Mouse (Mus musculus) neural tube, embryonic 10.5 days (tissue): ENCODE results near the gene Setd1a.
A peak's percentile ranks its signal among the peaks of the same experiment; 100 is the strongest.

Experiments used
- DNase-seq: peaks from one replicate; pipeline ENCODE4 v3.0.0-alpha.2; 2017; ENCODE audit warnings: low spot score; ENCODE audit errors: extremely low spot score

Gene Setd1a

GRCm38 (mm10) chr7:127799211-127799610, 22.7 kb downstream of the Setd1a start:
- no peak for DNase-seq

DNA sequence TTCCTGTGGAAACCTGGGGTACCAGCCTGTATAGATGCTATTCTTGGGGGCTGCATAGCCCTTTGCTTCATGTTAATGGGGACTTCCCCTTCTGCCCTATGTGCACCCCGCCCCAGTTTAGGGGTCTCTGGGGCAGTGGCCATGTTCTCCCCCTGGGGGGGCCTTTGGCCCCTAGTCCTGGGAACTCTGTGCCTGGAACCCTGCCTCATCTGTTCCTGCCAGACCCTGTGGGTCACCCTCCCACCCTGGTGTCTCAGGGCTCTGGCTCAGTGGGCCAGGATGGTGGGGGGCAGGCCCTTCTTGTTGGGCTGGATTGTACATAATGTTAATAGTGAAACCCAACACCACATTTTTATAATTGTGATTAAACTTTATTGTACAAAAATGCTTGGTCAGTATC, 23.3 kb downstream of the Setd1a start:
- DNase-seq: no peak

DNA sequence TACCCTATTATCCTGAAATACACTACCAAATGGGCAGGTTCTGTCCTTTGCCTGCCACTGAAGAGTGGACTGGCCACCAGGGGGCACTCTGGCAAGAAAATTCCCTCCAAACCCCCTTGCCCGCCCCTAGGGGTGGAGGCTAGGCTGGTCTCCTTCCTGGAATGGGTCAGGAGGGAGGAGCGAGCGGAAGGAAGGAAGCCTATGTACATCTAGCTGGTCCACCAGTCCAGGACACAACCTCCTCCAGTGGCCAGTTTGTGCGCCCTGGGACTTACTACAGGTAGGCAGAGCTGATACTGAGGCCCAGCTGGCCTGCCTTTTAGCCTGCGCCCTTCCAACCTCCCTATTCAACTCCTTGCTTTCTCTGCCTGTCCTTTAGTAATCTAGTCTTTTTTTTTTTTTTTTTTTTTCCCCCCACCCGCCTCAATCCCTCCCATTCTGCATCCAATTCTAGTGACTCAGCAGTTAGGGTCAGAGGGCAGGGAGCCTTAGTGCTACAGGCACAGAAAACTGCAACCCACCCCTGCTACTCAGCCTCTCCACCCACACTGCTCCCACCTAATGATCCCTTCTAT, 24.1 kb downstream of the Setd1a start, which contains the start of gene Hsd3b7:
TSS of gene Hsd3b7 (plus strand) at position 170 of the 575 bp plus-strand sequence.
- peak; percentile 91 for DNase-seq

DNA sequence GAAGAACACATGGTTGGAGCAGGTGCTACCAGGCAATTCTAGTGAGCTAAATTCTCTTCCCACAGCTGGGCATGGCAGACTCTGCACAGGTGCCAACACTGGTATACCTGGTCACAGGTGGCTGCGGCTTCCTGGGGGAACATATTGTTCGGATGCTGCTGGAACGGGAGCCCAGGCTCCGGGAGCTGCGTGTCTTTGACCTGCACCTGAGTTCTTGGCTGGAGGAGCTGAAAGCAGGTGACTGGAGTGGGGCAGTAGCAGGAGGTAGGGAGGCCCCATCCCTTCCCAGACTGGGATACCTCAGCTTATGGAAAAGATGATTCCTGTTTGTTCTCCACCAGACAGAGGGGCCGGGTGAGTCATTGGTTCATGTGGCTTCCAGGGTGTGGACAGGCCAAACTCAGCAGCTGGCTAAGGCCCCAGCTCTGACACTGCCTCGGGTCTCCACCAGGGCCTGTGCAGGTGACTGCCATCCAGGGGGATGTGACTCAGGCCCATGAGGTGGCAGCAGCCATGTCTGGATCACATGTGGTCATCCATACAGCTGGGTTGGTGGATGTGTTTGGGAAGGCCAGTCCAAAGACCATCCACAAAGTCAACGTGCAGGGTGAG, 24.6 kb downstream of the Setd1a start:
- DNase-seq: no peak

DNA sequence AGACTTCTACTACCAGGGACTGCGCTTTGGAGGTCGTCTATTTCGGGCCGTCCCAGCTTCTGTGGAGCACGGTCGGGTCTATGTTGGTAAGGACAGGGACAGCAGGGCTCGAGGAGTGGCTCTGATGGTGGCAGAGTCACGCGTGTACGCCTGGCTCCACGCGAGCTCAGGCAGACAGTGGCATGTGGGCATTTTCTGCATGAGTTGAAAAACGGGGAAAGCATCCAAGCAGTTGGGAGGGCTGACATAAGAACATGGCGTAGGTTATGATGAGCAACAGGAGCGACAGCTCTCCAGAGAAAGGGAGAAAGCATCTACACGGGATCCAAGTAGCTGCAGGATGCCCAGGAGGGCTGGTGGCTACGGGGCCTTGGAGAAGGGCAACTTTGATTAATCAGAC, 25.8 kb downstream of the Setd1a start:
- no peak for DNase-seq

DNA sequence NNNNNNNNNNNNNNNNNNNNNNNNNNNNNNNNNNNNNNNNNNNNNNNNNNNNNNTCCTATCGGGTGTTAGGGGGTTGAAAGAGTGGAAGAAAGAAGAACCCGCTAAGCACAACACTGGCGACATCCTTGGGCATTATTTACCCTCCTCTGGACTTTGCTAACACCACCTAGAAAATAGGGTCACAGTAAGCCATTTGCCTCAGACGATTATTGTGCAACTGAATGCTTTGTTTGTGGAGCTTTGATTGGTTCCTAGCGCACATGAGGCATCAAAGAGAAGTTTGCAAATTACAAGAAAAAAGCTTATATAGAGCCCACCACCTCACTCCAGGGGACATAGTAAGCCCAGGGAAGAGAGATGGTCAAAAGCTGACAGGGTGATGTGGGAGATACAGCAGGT, 32.4 kb downstream of the Setd1a start:
- DNase-seq: no peak

DNA sequence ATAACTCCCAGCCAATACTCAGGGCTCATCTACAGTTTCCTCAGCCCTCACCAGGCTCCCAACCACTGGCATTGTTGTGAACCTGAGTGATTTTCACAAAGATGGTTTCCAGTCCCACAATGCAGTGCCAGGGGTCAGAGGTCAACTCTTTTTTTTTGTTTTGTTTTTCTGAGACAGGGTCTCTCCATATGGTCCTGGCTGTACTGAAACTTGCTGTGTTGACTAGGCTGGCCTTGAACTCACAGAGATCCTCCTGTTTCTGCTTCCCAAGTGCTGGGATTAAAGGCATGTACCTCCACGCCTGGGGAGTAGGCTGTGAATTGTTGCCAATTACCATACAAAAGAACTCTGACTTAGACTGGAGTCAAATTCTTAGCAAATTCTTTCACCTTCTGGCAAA, 33.4 kb downstream of the Setd1a start:
- no peak for DNase-seq

DNA sequence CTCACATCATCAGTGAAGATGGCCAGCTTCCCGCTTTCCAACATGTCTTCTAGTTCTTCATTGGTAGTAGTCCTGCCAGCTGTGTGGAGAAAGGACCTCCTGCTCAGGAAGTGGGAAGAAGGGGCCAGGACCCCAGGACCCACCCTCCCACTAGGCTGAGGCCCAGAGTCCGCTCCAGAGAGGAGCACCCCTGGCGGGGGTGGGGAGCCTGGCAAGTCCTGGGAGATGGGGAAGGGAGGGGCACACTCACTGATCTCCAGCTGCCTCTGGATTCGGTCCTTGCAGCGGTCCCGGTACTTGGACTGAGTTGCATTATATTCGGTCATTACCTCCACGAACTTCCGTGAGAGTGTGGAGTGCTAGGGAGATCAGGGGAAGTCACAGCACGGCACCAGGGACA, 34.2 kb downstream of the Setd1a start:
- no peak for DNase-seq

GRCm38 (mm10) chr7:127811240-127811639, 34.8 kb downstream of the Setd1a start:
- no peak for DNase-seq

DNA sequence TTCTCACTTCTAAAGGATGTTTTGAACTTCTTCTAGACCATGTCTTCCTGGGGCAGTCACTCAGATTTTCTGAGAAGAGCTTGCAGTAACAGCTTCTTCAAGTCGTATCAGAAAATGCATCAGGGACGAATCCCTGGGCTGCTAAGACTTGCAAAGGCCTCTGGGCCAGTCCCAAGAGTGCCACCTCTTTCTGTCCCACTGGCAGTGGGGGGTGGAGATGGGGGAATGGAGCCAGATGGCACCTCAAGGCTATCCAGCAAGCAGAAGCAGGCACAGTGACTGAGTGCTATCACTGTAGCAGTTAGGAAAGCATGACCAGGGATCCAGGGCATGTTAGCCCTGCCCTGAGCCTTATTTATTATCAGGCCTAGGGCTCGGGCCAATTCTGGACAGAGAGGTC, 35.8 kb downstream of the Setd1a start:
- DNase-seq: no peak

DNA sequence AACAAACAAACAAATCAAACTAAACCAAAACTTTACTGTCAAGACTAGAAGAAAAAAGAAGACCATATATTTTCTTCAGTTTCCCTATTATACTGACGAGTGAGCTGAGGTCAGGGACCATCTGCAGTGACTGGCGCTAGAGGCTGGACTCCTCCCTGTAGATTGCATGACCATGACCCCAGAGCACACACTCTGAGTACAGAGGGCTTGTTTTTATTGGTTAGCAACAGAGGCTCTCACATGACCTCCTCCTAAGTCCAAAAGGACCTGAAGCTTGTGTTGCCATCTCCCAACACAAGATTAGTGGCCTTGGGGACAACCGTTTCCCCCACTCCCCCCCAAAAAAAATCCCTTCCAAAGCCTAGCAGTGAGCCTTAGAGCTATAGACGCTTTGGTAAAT, 37.4 kb downstream of the Setd1a start:
- DNase-seq: no peak

DNA sequence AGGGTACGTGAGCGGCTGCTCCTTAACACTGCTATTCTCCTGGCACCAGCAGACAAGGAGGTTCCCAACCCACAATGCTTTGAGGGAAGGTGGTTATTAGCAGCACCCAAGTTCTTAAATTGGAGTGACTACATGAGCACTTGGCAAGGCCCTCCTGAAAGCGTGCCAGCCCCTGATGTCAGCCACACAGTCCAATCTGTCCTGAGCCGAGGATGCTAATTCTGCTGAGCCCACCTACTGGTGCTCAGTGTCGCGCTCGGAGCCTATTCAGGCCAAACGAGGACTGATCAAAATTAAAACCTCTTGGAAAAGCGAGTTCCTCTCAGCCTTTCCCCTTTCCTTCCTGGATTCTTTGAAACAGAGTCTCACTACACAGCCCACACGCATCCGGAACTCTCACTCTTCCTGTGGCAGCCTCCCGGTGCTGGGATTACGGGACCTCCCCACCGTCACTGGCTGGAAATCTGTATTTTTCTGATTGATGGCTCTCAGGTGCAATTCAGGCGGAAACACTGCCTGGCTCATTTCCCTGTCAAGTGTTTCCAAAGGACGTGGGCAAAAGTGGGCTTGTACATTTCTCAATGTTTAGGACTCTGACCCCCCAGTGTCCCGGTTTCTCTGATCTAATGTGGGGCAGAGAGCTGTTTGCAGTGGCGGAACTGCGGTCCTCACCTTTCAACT, 37.9 kb downstream of the Setd1a start:
- no peak for DNase-seq

- DNase-seq: no peak
Observed at GRCm38 (mm10) chr7:127815116-127815665, 38.7 kb downstream of the Setd1a start.

DNA sequence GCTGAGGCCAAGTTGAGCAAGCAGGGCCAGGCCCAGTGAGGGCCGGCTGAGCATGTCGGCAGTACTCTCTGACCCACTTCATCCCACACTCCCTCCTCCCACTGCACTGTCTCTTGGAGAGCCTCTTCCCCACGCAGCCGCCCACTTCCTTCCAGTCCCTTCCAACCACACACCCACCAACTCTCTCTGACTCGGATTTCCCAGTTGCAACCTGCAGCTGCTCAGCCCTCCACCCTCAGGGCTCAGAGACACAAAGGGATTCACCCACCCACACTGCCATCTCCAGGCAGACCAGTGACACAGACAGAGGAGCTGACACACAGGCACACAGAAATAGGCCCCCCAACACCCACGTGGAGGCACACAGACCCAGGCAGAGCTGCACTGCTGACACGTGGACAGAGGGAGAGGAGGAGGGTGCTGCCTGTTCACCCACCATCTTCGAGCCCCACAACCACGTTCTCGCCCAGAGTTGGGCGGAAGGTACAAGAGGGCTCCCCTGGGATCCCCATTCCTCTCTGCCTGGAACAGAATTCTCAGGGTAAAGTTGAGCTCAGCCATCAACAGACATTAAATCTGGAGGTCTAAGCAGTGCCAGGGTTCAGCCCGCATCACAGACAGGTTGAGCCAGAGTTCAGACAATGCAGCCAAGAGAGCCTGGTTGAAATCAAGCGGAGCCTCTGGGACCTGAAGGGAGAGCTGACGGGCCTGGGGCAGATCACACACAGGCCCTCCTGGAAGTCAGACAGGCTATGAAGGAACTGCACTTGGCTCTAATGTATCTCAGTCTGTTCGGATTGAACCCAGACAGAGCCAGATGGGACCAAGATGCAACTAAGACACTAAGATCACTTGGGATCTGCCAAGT, 39.7 kb downstream of the Setd1a start:
- no peak for DNase-seq

- DNase-seq: no peak
Observed at GRCm38 (mm10) chr7:127817053-127817452, 40.6 kb downstream of the Setd1a start.

DNA sequence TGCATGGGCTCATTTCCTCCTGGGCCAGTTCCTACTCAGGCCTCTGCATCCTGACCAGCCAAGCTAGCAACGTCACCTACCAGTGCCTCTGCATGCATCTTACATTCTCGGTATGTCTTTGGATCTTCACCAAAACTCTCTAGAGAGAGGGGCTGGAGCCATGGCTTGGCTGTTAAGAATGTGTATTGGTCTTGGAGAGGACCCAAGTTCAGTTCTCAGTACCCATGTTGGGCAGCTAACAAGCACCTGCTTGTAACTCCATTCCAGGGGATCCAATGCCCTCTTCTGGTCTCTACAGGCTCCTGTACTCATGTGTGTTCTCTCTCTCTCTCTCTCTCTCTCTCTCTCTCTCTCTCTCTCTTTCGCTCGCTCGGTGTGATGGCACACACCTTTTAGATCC, 41.3 kb downstream of the Setd1a start:
- DNase-seq: no peak

DNA sequence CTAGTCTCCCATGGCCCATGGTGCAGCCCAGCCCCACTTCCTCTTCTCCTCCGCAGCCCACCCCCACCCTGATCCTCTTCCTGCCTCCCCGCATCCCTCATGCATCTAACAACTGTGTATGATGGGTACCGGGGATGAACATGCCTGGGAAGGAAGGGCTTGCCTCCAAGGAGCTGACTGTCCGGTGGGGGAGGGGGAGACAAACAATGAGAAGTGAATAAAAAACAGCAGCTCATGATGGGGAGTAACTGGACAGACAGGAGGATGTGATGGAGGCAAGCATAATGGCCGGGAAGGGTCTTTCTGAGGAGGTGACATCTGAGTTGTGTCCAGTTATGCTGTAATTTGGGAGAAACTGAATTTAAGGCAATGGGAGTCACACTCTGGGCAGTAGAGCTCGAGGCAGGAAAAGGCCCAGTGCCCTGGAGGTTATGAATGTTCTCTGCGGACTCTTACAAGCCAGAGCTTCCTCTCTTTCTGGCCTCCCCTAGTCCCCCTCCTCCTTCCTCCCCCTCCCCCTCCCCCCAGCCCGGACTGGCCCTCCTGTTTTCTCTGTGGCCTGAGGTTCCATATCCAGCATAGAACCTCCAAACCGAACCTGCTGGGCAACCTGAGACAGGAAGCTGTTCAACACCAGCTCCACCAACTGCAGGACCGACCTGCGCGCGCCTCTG, 44.5 kb downstream of the Setd1a start:
- no peak for DNase-seq

- no peak for DNase-seq
Observed at GRCm38 (mm10) chr7:127822494-127822893, 46.0 kb downstream of the Setd1a start.

- no peak for DNase-seq
Observed at GRCm38 (mm10) chr7:127823236-127824171, 47.0 kb downstream of the Setd1a start.
